Mouse (Mus musculus) stomach, embryonic 16.5 days (tissue): ENCODE measurements at regions not wholly inside any gene's neighbourhood (a gene's known extent, or its start where the extent isn't known, plus 50 kb on each side); places are given as distances from the start of the nearest gene placed in this dataset.
"Not testable (repeated sequence)": the region's sequence is repeated elsewhere in the genome, so short reads cannot be mapped to it uniquely, and the experiment has no call there.

Source experiments
- ATAC-seq: fragments of 200-750 bp; cut with Nextera tagmentation; 2 replicates; pipeline ENCODE4 v1.8.0; 2017; ENCODE audit warnings: moderate number of reproducible peaks, moderate TSS enrichment; ENCODE audit not compliant: insufficient read depth, low FRiP score
- H3K27ac ChIP-seq: fragments of 300-500 bp; sonication (generic); 2 replicates; pipeline ENCODE4 v1.5.1; 2014; ENCODE audit warnings: low read length
- H3K27me3 ChIP-seq: fragments of 300-500 bp; sonication (generic); 2 replicates; pipeline ENCODE4 v1.6.1; 2014; ENCODE audit warnings: low read length, control low read depth, mixed read lengths; ENCODE audit not compliant: control insufficient read depth, insufficient read depth
- H3K36me3 ChIP-seq: fragments of 300-500 bp; sonication (generic); 2 replicates; pipeline ENCODE4 v1.6.1; 2014; ENCODE audit warnings: low read length; ENCODE audit not compliant: control insufficient read depth, insufficient read depth
- H3K4me1 ChIP-seq: fragments of 300-500 bp; sonication (generic); 2 replicates; pipeline ENCODE4 v1.6.1; 2014; ENCODE audit warnings: low read length, control low read depth, mixed read lengths; ENCODE audit not compliant: control insufficient read depth, insufficient read depth
- H3K4me2 ChIP-seq: fragments of 300-500 bp; sonication (generic); 2 replicates; pipeline ENCODE4 v1.6.1; 2014; ENCODE audit warnings: low read depth, low read length, mixed read lengths
- H3K4me3 ChIP-seq: fragments of 300-500 bp; sonication (generic); replicated peaks from 2 replicates; pipeline ENCODE4 v1.5.1; 2014; ENCODE audit warnings: mild to moderate bottlenecking, low read length
- H3K9ac ChIP-seq: fragments of 300-500 bp; sonication (generic); 2 replicates; pipeline ENCODE4 v1.6.1; 2014; ENCODE audit warnings: low read length
- H3K9me3 ChIP-seq: fragments of 300-500 bp; sonication (generic); replicated peaks from 2 replicates; pipeline ENCODE4 v1.6.1; 2016; ENCODE audit warnings: low read length, control low read depth; ENCODE audit not compliant: control insufficient read depth
- WGBS: fragments of 180-500 bp; shearing (Covaris S2); extraction: QIAGEN DNeasy Blood & Tissue Kit; methylation state at CpG from one replicate; pipeline ENCODE4 v1.1.7; 2014; 5-methylcytosine and 5-hydroxymethylcytosine counted together

DNA sequence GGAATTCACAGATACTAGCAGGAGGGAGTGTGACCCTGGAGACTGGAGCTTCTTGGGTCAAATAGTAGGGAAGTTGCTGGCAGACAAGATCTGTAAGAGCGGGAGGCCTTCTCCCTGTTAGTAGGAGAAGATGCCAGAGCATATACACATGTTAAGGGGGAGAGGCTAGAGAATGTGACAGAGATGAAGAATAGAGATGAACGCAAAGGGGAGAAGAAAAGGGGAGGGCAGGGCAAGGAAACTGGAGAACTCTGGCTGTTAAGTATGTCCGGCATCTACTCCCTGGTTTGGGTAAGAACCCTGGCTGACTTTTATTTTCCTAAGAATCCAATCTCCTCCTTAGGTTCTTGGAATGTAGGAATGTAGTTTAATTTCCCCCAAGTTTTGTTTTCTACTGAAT is 206.5 kb upstream of the Zpld1 start:
- Histone ChIP-seq H3K9ac (no peak overlapping the region), H3K9me3 (no peaks in the 10 kb centered on the region), H3K4me1 (no peaks in the 10 kb centered on the region), H3K36me3 (no peaks in the 10 kb centered on the region), H3K27ac (peak overlapping the region; percentile 74), H3K27me3 (no peaks in the 10 kb centered on the region), H3K4me2 (no peak overlapping the region), H3K4me3 (no peak overlapping the region)
- peak; percentile 47; the same call in 1 of the 2 replicates for ATAC-seq
- WGBS = 55% methylated on average over 3 of the region's 3 CpGs

DNA sequence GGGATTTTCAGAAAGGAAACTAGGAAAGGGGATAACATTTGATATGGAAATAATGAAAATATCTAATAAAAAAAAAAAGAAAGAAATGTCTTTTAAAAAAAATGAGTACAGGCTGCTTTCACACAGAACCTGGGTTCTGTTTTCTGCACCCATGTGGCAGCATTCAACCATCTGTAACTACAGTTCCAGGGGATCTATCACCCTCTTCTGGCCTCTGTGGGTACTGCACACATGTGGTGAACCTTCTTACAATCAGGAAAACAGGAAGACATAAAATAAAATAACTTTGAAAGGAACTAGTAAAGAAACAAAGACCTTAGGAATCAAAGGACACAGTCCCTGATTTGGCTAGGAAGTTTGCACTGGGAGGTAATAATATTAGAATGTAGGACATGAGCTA is 205.5 kb upstream of the Zpld1 start:
- Histone ChIP-seq H3K36me3 (no peaks in the 10 kb centered on the region), H3K27me3 (no peaks in the 10 kb centered on the region), H3K4me1 (no peaks in the 10 kb centered on the region), H3K27ac (no peak overlapping the region), H3K4me2 (no peak overlapping the region), H3K9ac (no peak overlapping the region), H3K9me3 (no peaks in the 10 kb centered on the region), H3K4me3 (no peak overlapping the region)
- ATAC-seq = no peak

DNA sequence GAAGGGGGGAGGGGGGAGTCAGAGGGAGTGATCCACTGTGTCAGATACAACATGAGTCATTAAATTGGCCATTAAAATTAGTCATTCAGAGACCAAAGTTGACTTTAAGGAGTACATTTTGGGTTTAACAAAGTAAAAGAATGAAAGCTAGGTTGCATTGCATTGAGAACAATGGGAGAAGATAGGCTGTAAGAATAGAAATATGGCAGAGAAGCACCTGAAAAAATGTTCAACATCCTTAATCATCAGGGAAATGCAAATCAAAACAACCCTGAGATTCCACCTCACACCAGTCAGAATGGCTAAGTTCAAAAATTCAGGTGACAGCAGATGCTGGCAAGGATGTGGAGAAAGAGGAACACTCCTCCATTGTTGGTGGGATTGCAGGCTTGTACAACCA is 202.0 kb upstream of the Zpld1 start:
- H3K4me1 ChIP-seq, ATAC-seq, H3K27me3 ChIP-seq, H3K9ac ChIP-seq, H3K9me3 ChIP-seq, H3K4me2 ChIP-seq, H3K27ac ChIP-seq, H3K4me3 ChIP-seq, H3K36me3 ChIP-seq: not testable (repeated sequence)

DNA sequence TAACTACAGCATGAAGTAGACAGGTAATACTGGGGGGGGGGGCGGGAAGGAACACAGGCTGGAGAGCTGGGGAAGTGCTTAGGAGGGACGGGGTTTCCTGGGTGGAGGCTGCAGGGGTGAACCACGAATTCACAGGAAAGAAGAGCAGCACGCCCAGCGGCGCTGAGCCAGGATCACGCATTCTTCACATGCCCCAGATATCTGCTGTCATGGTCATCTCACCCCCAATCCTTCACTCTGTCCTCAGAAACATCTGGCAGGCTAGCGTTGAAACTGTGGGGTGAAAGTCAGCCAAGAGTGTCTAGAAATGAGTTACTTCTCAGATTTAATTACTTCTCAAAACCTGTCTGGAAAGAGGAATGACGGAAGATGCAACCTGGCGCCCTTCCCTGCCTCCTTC is 197.3 kb upstream of the Zpld1 start:
- Histone ChIP-seq H3K9ac (no peak overlapping the region), H3K27me3 (no peaks in the 10 kb centered on the region), H3K4me3 (no peak overlapping the region), H3K9me3 (no peaks in the 10 kb centered on the region), H3K36me3 (no peaks in the 10 kb centered on the region), H3K4me1 (no peaks in the 10 kb centered on the region), H3K4me2 (no peak overlapping the region), H3K27ac (no peak overlapping the region)
- WGBS = 59% methylated on average over 10 of the region's 10 CpGs
- peak; percentile 60; the same call in 1 of the 2 replicates for ATAC-seq

DNA sequence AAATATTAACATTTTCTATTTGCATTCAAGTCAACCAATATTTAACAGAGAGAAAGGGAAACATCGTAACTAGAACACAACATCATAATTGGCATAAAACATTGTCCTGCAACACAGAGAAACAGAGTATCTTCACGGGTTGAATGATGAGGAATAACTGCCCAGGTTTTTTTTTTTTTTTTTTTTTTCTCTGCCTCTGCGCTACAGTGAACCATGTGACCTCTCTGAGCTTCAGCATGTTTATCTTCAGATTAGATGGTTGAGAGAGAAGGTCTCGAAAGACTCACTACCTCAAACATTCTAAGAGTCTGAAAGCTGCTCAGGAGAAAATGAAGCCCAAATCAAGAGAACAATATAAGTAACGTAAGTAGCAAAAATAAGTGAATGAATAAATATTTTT is 196.4 kb upstream of the Zpld1 start:
- ATAC-seq = no peak
- no peaks in the 10 kb centered on the region for H3K4me1 ChIP-seq
- no peak overlapping the region for H3K4me3 ChIP-seq
- H3K36me3 ChIP-seq = no peaks in the 10 kb centered on the region
- H3K27ac ChIP-seq = no peak overlapping the region
- 45% methylated on average over 5 of the region's 5 CpGs for WGBS
- no peak overlapping the region for H3K9ac ChIP-seq
- H3K27me3 ChIP-seq = no peaks in the 10 kb centered on the region
- H3K4me2 ChIP-seq = no peak overlapping the region
- no peaks in the 10 kb centered on the region for H3K9me3 ChIP-seq

DNA sequence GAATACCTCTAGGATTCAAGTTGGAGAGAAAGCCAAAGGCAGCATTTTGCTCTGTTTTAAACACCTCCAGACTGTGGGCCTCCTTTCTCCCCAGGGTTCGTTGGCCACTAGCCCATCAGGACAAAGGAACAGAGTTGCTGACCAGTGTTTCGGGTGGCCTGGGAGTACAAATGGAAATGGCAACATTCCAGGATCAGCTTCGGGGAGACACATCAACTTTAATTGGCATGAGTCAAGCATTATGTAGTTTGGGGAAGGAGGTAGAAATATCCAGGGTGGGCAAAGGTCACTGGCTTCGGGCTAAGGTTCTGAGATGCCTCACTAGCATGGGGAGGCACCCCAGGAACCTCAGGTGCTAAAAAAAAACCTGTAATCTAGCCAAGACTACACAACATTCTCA is 194.3 kb upstream of the Zpld1 start:
- WGBS = 78% methylated on average over 4 of the region's 4 CpGs
- H3K27ac ChIP-seq = no peak overlapping the region
- no peak overlapping the region for H3K4me3 ChIP-seq
- H3K4me2 ChIP-seq = no peak overlapping the region
- no peak for ATAC-seq
- no peaks in the 10 kb centered on the region for H3K36me3 ChIP-seq
- H3K9ac ChIP-seq = no peak overlapping the region
- H3K27me3 ChIP-seq = no peaks in the 10 kb centered on the region
- no peaks in the 10 kb centered on the region for H3K4me1 ChIP-seq
- H3K9me3 ChIP-seq = no peaks in the 10 kb centered on the region

DNA sequence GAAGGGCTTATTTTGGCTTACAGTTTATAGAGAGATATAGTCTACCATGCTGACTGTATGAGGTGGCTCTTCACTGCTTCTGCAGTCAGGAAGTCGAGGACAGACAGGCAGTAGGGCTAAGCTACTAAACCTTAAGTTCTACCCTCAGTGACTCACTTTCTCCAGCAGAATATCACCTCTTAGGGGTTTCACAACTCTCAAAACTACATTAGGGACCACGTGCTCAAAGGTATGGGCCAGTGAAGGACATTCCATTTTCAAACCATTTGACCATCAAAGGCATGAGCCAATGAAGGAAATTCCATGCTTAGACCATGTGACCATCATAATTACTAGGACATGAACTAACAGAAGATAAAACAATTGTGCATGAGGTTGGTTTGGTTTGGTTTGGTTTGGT is 186.6 kb upstream of the Zpld1 start:
- Histone ChIP-seq H3K27me3 (no peaks in the 10 kb centered on the region), H3K4me1 (no peaks in the 10 kb centered on the region), H3K9ac (no peak overlapping the region), H3K4me3 (no peak overlapping the region), H3K9me3 (no peaks in the 10 kb centered on the region), H3K36me3 (no peaks in the 10 kb centered on the region), H3K27ac (no peak overlapping the region), H3K4me2 (no peak overlapping the region)
- 72% methylated on average over 2 of the region's 2 CpGs for WGBS
- no peak for ATAC-seq

DNA sequence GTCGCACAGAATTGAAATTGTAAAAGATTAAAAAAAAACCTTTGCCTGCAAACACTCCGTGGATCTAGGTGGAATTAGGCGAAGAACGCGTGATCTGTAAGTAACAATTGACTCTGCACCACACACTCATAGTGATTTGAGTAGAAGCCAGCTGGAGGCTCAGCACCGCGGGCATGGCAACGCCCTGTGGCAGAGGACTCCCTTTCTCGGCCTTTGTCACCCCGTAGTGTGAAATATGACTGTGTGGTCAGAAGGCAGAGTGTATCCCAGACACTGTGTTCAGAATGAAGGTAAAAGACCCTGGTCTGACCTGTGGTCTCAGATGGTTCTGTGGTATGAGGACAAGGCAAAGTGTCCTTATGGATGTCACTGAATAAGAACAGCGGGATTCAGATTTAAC is 183.0 kb upstream of the Zpld1 start:
- Histone ChIP-seq H3K36me3 (no peaks in the 10 kb centered on the region), H3K4me3 (no peak overlapping the region), H3K9me3 (no peaks in the 10 kb centered on the region), H3K27me3 (no peaks in the 10 kb centered on the region), H3K4me1 (peaks cover 3% of the 10 kb centered on the region; the same call in 1 of the 2 replicates), H3K27ac (no peak overlapping the region), H3K4me2 (no peak overlapping the region), H3K9ac (no peak overlapping the region)
- ATAC-seq = peak; percentile 21; the same call in 1 of the 2 replicates
- 80% methylated on average over 11 of the region's 11 CpGs for WGBS

DNA sequence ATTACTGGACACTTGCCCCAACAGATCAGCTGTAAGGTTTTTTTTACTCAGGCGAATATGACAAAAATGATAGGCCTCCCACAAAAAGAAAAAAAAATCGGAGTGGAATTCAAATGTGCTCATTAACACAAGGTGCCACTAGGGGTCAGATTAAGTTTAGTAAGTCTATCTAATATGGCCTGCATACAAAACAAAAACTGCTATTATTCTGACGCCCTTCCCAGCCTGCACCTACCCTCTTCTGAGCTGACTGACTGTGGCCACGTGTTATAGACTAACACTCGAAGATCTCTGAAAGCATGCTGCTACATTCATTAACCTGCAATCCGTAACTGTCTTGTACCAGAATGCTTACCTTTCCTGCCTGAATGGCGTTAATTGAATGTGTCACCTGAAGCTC is 182.5 kb upstream of the Zpld1 start:
- no peaks in the 10 kb centered on the region for H3K9me3 ChIP-seq
- no peaks in the 10 kb centered on the region for H3K27me3 ChIP-seq
- 34% methylated on average over 7 of the region's 7 CpGs for WGBS
- H3K9ac ChIP-seq = no peak overlapping the region
- H3K4me3 ChIP-seq = no peak overlapping the region
- H3K36me3 ChIP-seq = no peaks in the 10 kb centered on the region
- H3K27ac ChIP-seq = no peak overlapping the region
- no peak overlapping the region for H3K4me2 ChIP-seq
- peaks cover 3% of the 10 kb centered on the region; the same call in 1 of the 2 replicates for H3K4me1 ChIP-seq
- ATAC-seq = 0 out of 2 replicates have a peak, but pooled peaks have one; percentile 47
